Mouse (Mus musculus) testis, adult 2 months (tissue): Measurements from ENCODE around the gene Hmg20b.

ENCODE experiments used
- CTCF ChIP-seq: fragments of 200-500 bp; IDR thresholded peaks from 2 replicates; pipeline ENCODE4 v1.5.1; 2012; ENCODE audit warnings: low read depth, mild to moderate bottlenecking, inconsistent platforms, low read length, moderate library complexity; ENCODE audit not compliant: control insufficient read depth, insufficient read depth, insufficient replicate concordance
- POLR2A ChIP-seq: fragments of 200-500 bp; IDR thresholded peaks from 2 replicates; pipeline ENCODE4 v1.6.1; 2012; ENCODE audit warnings: low read depth, mild to moderate bottlenecking, inconsistent platforms, low read length, moderate library complexity; ENCODE audit not compliant: control insufficient read depth

- TF ChIP-seq POLR2A (no peak), CTCF (no peak)
Measured at GRCm38 (mm10) chr10:81355533-81355932, 5.3 kb upstream of the Hmg20b start.
